Mouse (Mus musculus) stomach, embryonic 15.5 days (tissue): ENCODE data around the gene Rap2a. TPM values are rescaled to one million over a fixed set of nuclear protein-coding genes. Genes with fewer than 3 reads are reported as not detected.

Experiments
- ATAC-seq: fragments of 200-750 bp; cut with Nextera tagmentation; 2 replicates; pipeline ENCODE4 v1.8.0; 2017; ENCODE audit warnings: low read depth, moderate number of reproducible peaks, moderate TSS enrichment; ENCODE audit not compliant: insufficient read depth, low FRiP score
- H3K27ac ChIP-seq: fragments of 300-500 bp; sonication (generic); 2 replicates; pipeline ENCODE4 v1.5.1; 2015; ENCODE audit warnings: mild to moderate bottlenecking, inconsistent platforms
- H3K27me3 ChIP-seq: fragments of 300-500 bp; sonication (generic); replicated peaks from 2 replicates; pipeline ENCODE4 v1.6.1; 2015; ENCODE audit warnings: inconsistent platforms
- H3K36me3 ChIP-seq: fragments of 300-500 bp; sonication (generic); 2 replicates; pipeline ENCODE4 v1.6.1; 2015; ENCODE audit warnings: inconsistent platforms
- H3K4me1 ChIP-seq: fragments of 300-500 bp; sonication (generic); 2 replicates; pipeline ENCODE4 v1.6.1; 2015; ENCODE audit warnings: inconsistent platforms
- H3K4me2 ChIP-seq: fragments of 300-500 bp; sonication (generic); 2 replicates; pipeline ENCODE4 v1.6.1; 2015; ENCODE audit warnings: mild to moderate bottlenecking, inconsistent platforms
- H3K4me3 ChIP-seq: fragments of 300-500 bp; sonication (generic); replicated peaks from 2 replicates; pipeline ENCODE4 v1.5.1; 2015; ENCODE audit warnings: inconsistent platforms
- H3K9ac ChIP-seq: fragments of 300-500 bp; sonication (generic); 2 replicates; pipeline ENCODE4 v1.6.1; 2015; ENCODE audit warnings: inconsistent platforms
- H3K9me3 ChIP-seq: fragments of 300-500 bp; sonication (generic); 2 replicates; pipeline ENCODE4 v1.6.1; 2016; ENCODE audit warnings: inconsistent platforms
- WGBS: fragments of 180-500 bp; shearing (Covaris S2); methylation state at CpG from one replicate; pipeline ENCODE4 v1.1.7; 2015; 5-methylcytosine and 5-hydroxymethylcytosine counted together
- polyA plus RNA-seq: library from polyadenylated mRNA; unstranded; fragments of >200 nt; fragmentation: Nextera tagmentation; extraction: Ambion mirVana; gene quantifications from 2 replicates; pipeline ENCODE4 v1.2.1, GENCODE M21; 2015

The Rap2a gene
- polyA plus RNA-seq, result 21.0 and 22.3 TPM in 2 replicates

DNA sequence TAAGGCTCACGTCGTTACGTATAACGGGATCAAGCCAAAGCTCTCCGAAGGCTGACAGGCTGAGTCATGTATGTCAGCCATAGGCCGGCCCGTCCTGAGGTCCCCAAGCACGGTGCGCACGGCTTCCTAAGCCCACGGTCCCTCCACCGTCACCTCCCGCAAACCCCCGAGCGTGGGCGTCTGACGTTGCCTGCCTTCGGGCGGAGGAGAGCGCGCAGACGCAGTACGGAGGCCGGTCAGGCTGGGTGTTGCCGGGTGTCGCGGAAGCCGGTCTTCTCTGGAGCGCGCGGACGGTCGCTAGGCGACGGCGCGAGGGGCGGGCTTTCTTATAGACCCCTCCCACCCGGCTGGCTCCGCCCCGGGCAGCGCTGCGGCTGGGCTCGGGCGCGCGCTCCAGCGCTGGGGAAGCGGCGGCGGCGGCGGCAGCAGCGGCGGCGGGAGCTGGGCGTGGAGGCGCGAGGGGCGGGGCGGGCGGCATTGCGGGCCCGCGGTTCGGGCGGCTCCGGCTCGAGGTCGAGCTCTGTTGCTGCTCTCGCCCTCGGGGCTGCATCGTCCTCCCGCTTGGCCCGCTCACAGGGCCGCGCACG, at the start of gene Rap2a:
TSS of gene Rap2a (plus strand) at position 463 of the 587 bp plus-strand sequence.
- H3K9me3 ChIP-seq, result no peaks in the 10 kb centered on the region
- ATAC-seq, result peak; percentile 88
- peak within 1 kb of the TSS; percentile 82 for H3K4me2 ChIP-seq
- under 1% methylated on average over 70 of the region's 78 CpGs for WGBS
- H3K27ac ChIP-seq, result peak within 1 kb of the TSS; percentile 96
- H3K4me1 ChIP-seq, result no peaks in the 10 kb centered on the region
- no peaks in the 10 kb centered on the region for H3K27me3 ChIP-seq
- H3K4me3 ChIP-seq, result peak within 1 kb of the TSS; percentile 87
- H3K36me3 ChIP-seq, result no peaks in the 10 kb centered on the region
- peak within 1 kb of the TSS; percentile 93 for H3K9ac ChIP-seq

GRCm38 (mm10) chr14:120428497-120428896, 49.7 kb upstream of the Rap2a start:
- H3K9me3 ChIP-seq, result no peaks in the 10 kb centered on the region
- H3K4me2 ChIP-seq, result no peak overlapping the region
- H3K27me3 ChIP-seq, result no peaks in the 10 kb centered on the region
- no peak overlapping the region for H3K27ac ChIP-seq
- H3K4me1 ChIP-seq, result no peaks in the 10 kb centered on the region
- peaks cover 35% of the 10 kb centered on the region for H3K36me3 ChIP-seq
- 84% methylated on average over 5 of the region's 5 CpGs for WGBS
- no peak overlapping the region for H3K4me3 ChIP-seq
- H3K9ac ChIP-seq, result no peak overlapping the region
- ATAC-seq, result no peak

DNA sequence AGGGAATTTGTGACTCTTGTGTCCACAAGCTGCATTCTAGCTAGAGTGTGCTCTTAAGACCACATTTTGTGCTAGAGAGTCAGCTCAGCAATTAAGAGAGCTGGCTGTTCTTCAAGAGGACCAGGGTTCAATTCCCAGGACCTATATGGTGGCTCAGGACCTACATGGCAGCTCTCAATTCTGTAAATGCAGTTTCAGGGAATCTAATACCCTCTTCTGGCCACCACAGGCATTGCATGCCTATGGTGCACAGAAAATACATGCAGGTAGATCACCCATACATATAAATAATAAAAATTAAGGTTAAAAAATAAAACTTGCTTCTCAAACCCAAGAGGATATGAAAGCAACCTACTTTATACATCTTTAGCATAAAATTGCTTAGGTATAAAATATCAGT, 45.5 kb upstream of the Rap2a start:
- Histone ChIP-seq H3K4me3 (no peak overlapping the region), H3K9me3 (no peaks in the 10 kb centered on the region), H3K9ac (no peak overlapping the region), H3K27me3 (no peaks in the 10 kb centered on the region), H3K36me3 (peaks cover 8% of the 10 kb centered on the region; the same call in 1 of the 2 replicates), H3K4me1 (no peaks in the 10 kb centered on the region), H3K4me2 (no peak overlapping the region), H3K27ac (no peak overlapping the region)
- no peak for ATAC-seq

DNA sequence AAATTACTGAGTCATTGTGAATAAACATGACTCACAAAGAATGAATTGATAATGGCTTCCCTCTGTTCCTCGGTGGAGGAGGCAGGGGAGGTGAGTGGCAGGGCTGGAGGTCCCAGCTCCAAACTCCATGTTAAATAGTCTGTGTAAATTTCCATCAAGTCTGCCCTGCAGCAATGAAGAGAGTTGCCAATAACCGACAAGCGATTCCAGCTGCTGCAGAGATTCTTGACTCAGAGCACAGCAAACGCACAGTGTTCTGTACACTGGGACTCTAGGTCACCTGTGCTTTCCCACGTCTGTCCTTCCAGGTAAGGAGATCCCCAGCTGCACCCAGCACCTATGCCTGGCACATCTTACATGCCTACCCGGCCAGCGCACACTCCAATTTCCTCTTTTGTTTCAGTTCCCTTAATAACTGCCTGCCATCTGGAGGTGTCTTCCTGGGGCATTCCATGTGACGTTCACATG, 44.3 kb upstream of the Rap2a start:
- no peaks in the 10 kb centered on the region for H3K4me1 ChIP-seq
- H3K4me3 ChIP-seq, result no peak overlapping the region
- H3K9me3 ChIP-seq, result no peaks in the 10 kb centered on the region
- peaks cover 8% of the 10 kb centered on the region; the same call in 1 of the 2 replicates for H3K36me3 ChIP-seq
- no peak overlapping the region for H3K4me2 ChIP-seq
- no peaks in the 10 kb centered on the region for H3K27me3 ChIP-seq
- peak; percentile 63; the same call in 1 of the 2 replicates for ATAC-seq
- WGBS, result 74% methylated on average over 8 of the region's 8 CpGs
- H3K9ac ChIP-seq, result no peak overlapping the region
- no peak overlapping the region for H3K27ac ChIP-seq

- H3K36me3 ChIP-seq, result 0 out of 2 replicates have a peak, but pooled peaks cover 4% of the 10 kb centered on the region
- H3K9me3 ChIP-seq, result no peaks in the 10 kb centered on the region
- no peak for ATAC-seq
- no peak overlapping the region for H3K9ac ChIP-seq
- no peaks in the 10 kb centered on the region for H3K4me1 ChIP-seq
- no peak overlapping the region for H3K27ac ChIP-seq
- H3K4me3 ChIP-seq, result no peak overlapping the region
- H3K4me2 ChIP-seq, result no peak overlapping the region
- WGBS, result 55% methylated on average over 1 of the region's 1 CpGs
- H3K27me3 ChIP-seq, result no peaks in the 10 kb centered on the region
These were observed 43.4 kb upstream of the Rap2a start for GRCm38 (mm10) chr14:120434831-120435230.

DNA sequence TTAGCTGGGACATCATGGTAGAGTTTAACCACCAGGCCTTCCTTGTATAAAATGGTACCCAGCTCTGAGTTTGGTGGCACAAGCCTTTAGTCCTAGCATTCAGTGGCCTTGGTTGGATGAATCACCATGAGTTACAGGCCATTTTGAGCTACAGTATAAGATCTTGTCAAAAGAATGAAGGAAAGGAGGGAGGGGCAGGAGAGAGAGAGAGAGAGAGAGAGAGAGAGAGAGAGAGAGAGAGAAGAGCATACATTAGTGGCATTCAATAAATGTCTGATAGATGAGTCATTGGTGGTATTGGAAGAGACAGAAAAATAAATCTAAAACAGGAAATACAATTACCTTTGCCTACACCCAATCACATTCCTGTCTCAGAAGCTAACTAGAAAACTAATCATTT, 37.5 kb upstream of the Rap2a start:
- ATAC-seq, result no peak

DNA sequence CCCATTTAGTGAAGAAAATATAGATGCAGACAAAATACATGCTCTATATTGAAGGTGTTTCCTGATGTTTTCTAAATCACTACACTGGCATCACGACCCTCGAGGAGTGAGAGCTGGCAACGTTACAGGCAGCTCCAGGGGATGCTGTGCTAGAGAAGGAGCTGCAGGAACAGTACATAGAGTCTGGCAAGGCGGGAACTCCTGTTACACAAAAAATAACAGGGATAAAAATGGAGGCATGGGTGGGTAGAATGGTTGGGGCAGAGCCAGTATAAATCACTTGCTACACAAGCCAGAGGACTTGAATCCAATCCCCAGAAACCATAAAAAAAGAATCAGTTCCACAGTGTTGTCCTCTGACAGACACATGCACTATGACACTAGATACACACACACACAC, 37.0 kb upstream of the Rap2a start:
- H3K4me1 ChIP-seq, result no peaks in the 10 kb centered on the region
- H3K27ac ChIP-seq, result no peak overlapping the region
- H3K9me3 ChIP-seq, result no peaks in the 10 kb centered on the region
- no peak overlapping the region for H3K4me3 ChIP-seq
- no peak overlapping the region for H3K9ac ChIP-seq
- no peak overlapping the region for H3K4me2 ChIP-seq
- WGBS, result 83% methylated on average over 4 of the region's 4 CpGs
- H3K27me3 ChIP-seq, result no peaks in the 10 kb centered on the region
- no peak for ATAC-seq
- H3K36me3 ChIP-seq, result no peaks in the 10 kb centered on the region

More for the DNA sequence above, 37.5 kb upstream of the Rap2a start:
- no peak overlapping the region for H3K4me2 ChIP-seq
- no peaks in the 10 kb centered on the region for H3K27me3 ChIP-seq
- H3K4me1 ChIP-seq, result no peaks in the 10 kb centered on the region
- H3K9me3 ChIP-seq, result no peaks in the 10 kb centered on the region
- H3K9ac ChIP-seq, result no peak overlapping the region
- no peak overlapping the region for H3K27ac ChIP-seq
- H3K36me3 ChIP-seq, result no peaks in the 10 kb centered on the region
- no peak overlapping the region for H3K4me3 ChIP-seq

DNA sequence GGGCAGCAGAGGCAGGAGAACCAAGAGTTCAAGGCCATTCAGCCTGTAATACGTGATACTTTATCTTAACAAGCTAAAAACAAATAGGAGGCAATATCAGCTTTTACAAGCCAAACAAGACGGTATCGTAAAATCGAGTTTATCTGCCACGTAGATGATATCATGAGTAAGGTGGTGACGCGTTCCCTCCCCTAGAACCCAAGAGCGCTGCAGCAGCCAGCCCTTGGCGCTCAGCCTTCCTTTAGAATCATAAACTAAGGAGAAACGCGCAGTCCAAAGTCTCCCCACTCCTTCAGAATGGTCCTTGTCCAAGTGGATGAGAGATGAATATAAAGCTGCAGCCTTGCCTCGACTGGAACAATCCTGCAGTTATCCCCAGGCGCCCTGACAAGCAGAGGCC, 36.4 kb upstream of the Rap2a start:
- Histone ChIP-seq H3K9me3 (no peaks in the 10 kb centered on the region), H3K27me3 (no peaks in the 10 kb centered on the region), H3K36me3 (no peaks in the 10 kb centered on the region), H3K4me2 (no peak overlapping the region), H3K9ac (no peak overlapping the region), H3K4me3 (no peak overlapping the region), H3K27ac (no peak overlapping the region), H3K4me1 (no peaks in the 10 kb centered on the region)
- WGBS, result 82% methylated on average over 13 of the region's 13 CpGs
- ATAC-seq, result no peak

GRCm38 (mm10) chr14:120454221-120454620, 24.0 kb upstream of the Rap2a start:
- 88% methylated on average over 7 of the region's 7 CpGs for WGBS
- no peaks in the 10 kb centered on the region for H3K36me3 ChIP-seq
- no peak overlapping the region for H3K27ac ChIP-seq
- no peak overlapping the region for H3K4me3 ChIP-seq
- no peaks in the 10 kb centered on the region for H3K27me3 ChIP-seq
- no peak overlapping the region for H3K4me2 ChIP-seq
- ATAC-seq, result no peak
- no peak overlapping the region for H3K9ac ChIP-seq
- H3K9me3 ChIP-seq, result no peaks in the 10 kb centered on the region
- H3K4me1 ChIP-seq, result no peaks in the 10 kb centered on the region

GRCm38 (mm10) chr14:120463938-120464727, 14.1 kb upstream of the Rap2a start:
- Histone ChIP-seq H3K27ac (no peak overlapping the region), H3K4me3 (no peak overlapping the region), H3K36me3 (no peaks in the 10 kb centered on the region), H3K4me1 (no peaks in the 10 kb centered on the region), H3K9me3 (no peaks in the 10 kb centered on the region), H3K4me2 (no peak overlapping the region), H3K9ac (no peak overlapping the region), H3K27me3 (no peaks in the 10 kb centered on the region)
- ATAC-seq, result no peak
- 94% methylated on average over 3 of the region's 3 CpGs for WGBS

GRCm38 (mm10) chr14:120466816-120467215, 11.4 kb upstream of the Rap2a start:
- Histone ChIP-seq H3K36me3 (no peaks in the 10 kb centered on the region), H3K4me1 (no peaks in the 10 kb centered on the region), H3K4me2 (no peak overlapping the region), H3K4me3 (no peak overlapping the region), H3K27ac (no peak overlapping the region), H3K27me3 (no peaks in the 10 kb centered on the region), H3K9ac (no peak overlapping the region), H3K9me3 (no peaks in the 10 kb centered on the region)
- WGBS, result 75% methylated on average over 4 of the region's 4 CpGs
- no peak for ATAC-seq

DNA sequence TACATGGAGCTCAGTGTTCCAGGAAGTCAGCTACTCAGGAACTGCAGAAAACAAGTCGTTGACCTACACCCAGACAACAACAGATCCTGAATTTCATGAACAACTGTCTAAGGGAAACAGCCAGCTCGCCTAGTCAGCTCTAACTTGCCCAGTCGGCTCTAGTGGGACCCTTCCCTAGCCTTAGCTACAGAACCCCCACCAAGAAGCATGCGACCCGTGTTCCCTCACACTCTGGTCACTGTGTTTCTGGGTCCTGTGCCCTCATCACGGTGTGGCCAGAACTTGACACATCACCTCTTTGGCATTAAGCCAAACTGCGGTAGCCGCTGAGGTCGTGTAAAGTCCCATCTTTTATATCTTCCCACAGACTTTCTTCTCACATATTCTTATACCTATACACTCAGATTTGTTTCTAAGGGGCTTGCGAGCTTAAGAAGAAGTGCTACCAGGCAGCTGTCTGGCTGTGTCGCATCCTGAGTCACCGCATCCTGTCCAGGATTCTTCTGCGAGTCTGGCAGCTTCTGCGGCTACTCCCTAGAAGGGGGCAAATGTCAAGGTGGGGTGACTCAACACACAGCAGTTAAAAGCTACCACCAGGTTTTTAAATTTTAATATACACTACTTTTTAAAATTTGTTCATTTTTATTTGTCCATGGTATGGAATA, 9.0 kb upstream of the Rap2a start:
- no peak for ATAC-seq

More for the DNA sequence above, 9.0 kb upstream of the Rap2a start:
- Histone ChIP-seq H3K36me3 (no peaks in the 10 kb centered on the region), H3K27me3 (no peaks in the 10 kb centered on the region), H3K4me3 (no peak overlapping the region), H3K9ac (no peak overlapping the region), H3K9me3 (no peaks in the 10 kb centered on the region), H3K4me2 (no peak overlapping the region), H3K27ac (no peak overlapping the region), H3K4me1 (no peaks in the 10 kb centered on the region)
- 78% methylated on average over 14 of the region's 14 CpGs for WGBS
